Mouse (Mus musculus) CH12.LX (cell line): ENCODE data around the gene Hyou1.

Experiments used
- BHLHE40 ChIP-seq: IDR thresholded peaks from 2 replicates; pipeline ENCODE4 v1.6.1; 2011; ENCODE audit warnings: mild to moderate bottlenecking, low read depth, low read length, improper control_type of control experiment
- CTCF ChIP-seq, 2 experiments: IDR thresholded peaks in 1 of 2; conservative IDR thresholded peaks in 1 of 2; 2 replicates each; pipeline ENCODE4 v1.5.1; 2011 to 2012; ENCODE audit warnings: low read depth in 2 of 2, low read length in 2 of 2, improper control_type of control experiment in 1 of 2, inconsistent platforms in 1 of 2, mild to moderate bottlenecking in 1 of 2, moderate library complexity in 1 of 2
- EP300 ChIP-seq: IDR thresholded peaks from 2 replicates; pipeline ENCODE4 v1.6.1; 2011; ENCODE audit warnings: low read length, improper control_type of control experiment
- HCFC1 ChIP-seq: IDR thresholded peaks from 2 replicates; pipeline ENCODE4 v1.6.1; 2012; ENCODE audit warnings: low read depth, mild to moderate bottlenecking, inconsistent platforms, low read length, improper control_type of control experiment
- POLR2A ChIP-seq: IDR thresholded peaks from 2 replicates; pipeline ENCODE4 v1.6.1; 2011; ENCODE audit warnings: low read depth, mild to moderate bottlenecking, improper control_type of control experiment, low read length
- TCF12 ChIP-seq: IDR thresholded peaks from 2 replicates; pipeline ENCODE4 v1.6.1; 2014; ENCODE audit warnings: low read depth, mild to moderate bottlenecking, inconsistent platforms, low read length, improper control_type of control experiment
- ZKSCAN1 ChIP-seq: IDR thresholded peaks from 2 replicates; pipeline ENCODE4 v1.6.1; 2012; ENCODE audit warnings: low read depth, inconsistent platforms, low read length, improper control_type of control experiment, borderline replicate concordance

DNA sequence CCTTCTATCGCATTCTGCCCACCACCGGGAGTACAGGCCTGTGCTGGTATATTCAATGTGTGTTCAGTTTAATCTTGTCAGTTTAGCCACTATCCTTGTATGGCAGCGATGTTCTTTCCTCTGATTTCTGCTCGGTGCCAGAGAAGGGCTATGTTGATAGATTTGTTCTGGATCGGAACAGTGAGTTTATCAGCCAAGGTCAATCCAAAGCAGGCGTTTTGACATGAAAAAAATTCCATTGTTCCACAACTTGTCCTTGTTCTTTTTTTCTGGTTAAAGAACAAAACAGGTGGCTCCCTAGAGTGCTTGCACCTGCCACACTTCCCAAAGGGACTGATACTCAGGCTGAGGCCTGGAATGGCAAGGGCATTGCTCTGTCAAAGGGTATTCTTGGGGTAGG, 3.1 kb upstream of the Hyou1 start:
- TF ChIP-seq CTCF (conservative IDR thresholded peaks at IDR 0.05 in 1 of 2, IDR thresholded peaks at IDR 0.05 in 1 of 2; ENCODE audit: low read depth in 2 of 2, low read length in 2 of 2), result no peak
- no peak for TF ChIP-seq EP300
- TF ChIP-seq BHLHE40, result no peak
- TF ChIP-seq POLR2A, result no peak
- no peak for TF ChIP-seq HCFC1
- TF ChIP-seq TCF12, result no peak
- no peak for TF ChIP-seq ZKSCAN1
